Mouse (Mus musculus): ENCODE results near the gene Thada.

Thada gene

DNA sequence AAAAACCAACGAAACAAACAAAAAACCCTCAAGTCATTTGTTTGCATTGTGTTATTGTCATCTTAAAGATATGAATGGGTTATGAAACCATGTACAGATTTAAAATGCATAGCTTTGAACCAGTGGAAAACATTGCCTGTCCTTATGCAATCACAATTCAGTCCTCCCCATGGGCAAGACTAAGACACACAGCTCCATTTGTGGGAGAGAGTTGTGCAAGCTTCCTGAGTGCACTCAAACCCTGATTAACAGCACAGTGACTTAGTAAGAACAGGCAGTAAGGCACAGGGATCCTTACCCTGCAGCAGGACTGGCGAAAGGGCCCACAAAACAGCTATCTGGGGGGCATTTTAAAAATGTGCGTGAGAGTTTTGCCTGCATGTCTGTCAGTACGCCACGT is 11.2 kb upstream of the Thada start:
- DNase-seq (ENCODE audit: low spot score) = no peak

DNA sequence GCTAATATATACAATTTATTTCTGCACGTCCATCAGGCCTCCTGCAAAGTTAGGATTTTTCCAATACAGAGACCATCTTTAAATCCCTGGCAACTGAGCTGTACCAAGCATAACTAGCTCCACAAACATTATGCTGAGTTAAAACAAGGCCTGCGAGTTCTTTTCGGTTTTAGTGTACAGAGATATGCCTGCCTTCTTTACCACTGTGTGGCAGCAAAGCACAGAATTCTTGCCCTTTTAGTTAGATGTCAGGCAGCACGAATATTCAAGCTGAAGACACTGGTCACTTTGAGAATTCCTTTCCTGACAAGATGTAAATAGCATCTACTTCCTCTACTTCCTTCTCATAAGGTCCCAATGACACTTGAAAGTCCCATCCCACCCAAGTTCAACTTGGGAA is 8.3 kb upstream of the Thada start:
- peak; percentile 24 for DNase-seq (ENCODE audit: low spot score)

DNA sequence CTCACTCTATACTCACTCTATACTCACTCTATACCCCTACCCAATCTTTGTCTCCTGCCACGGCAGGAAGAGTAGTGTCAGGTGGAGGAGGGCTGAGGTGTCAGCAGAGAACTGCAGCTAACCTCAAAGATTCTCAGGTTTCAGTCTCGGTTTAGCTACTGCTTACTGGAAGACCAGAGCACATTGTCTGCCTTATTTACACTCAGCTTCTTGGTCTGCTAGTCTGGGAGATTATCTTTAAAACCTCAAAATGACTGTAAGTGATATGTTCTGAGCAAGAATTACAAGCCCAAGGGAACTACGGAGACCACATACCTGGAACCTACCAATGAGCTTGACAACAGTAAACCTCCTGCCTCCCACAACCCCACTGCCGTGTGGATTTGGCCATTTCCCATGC is 31.0 kb downstream of the Thada start:
- DNase-seq (ENCODE audit: low spot score) = no peak

DNA sequence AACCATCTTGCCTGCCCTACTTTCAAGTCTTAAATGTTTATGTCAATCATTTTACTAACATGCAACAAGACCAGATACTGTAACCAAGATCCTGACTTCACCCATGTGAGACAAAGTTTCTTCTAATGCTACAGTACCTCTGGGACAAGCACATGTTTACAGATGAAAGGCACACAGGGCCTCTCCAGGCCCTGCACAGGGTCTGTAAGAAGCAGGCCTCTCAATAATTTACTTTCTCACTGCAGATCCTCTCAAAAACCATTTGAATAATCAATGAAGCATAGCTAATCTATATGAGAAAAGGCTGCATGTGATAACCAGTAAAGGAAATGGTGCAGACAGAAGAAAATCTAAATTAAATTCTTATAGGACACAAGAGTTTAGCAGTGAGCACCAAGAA is 31.8 kb downstream of the Thada start:
- no peak for DNase-seq (ENCODE audit: low spot score)

DNA sequence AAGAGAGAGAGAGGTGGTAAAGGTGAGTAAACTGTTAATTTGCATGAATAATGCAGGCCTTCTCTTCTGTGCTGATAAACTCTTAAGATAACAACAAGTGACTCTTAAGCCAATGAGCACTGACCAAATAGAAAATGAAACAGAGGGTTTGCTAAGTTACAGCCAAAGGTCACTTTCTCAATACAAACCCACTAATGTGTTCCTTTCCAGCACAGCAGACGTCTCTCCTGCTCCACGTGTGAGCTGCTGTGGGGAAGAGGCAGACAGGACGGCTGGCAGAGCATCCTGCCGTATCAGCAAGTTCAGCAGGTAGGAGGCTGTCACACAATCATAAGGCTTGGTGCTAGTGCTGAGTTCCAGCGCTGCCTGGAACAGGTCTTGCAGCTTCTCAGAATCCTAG is 34.0 kb downstream of the Thada start:
- DNase-seq (ENCODE audit: low spot score) = no peak

DNA sequence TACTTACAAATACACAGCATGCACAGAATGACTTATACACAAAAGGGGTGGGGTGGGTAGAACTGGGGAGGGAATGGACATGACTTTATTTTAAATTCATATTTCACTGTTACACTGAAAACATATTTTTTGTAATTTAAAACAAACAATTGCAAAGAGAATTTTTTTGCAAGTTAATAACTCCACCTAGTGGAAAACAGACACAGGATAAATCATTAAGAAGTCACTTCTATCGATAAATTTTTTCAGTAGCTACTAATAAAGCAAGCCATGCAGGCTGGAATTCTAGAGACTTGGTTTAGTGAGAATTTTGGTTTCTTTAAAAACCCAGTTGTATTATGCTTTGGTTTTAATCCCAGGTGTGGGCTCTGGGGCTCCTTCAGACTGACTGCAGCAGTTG is 41.7 kb downstream of the Thada start:
- DNase-seq (ENCODE audit: low spot score) = no peak

DNA sequence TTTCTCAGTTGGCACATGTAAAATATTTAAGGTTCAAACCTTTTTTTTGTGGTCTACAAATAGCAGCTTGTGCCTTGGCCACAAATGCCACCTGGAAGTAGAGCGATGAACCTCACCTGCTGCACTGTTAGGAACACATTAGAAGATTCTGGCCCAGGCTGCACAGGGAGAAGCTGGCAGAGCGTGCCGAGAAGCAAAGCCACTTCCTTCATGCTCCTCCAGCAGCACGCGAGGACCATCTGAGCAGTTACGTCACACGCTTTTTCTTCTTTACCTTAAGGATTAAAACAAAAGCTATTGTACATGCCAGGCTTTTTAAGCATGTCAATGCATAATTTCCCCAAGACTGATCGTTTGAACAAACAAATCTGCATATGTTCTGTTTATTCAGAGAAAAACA is 43.1 kb downstream of the Thada start:
- DNase-seq (ENCODE audit: low spot score) = no peak

DNA sequence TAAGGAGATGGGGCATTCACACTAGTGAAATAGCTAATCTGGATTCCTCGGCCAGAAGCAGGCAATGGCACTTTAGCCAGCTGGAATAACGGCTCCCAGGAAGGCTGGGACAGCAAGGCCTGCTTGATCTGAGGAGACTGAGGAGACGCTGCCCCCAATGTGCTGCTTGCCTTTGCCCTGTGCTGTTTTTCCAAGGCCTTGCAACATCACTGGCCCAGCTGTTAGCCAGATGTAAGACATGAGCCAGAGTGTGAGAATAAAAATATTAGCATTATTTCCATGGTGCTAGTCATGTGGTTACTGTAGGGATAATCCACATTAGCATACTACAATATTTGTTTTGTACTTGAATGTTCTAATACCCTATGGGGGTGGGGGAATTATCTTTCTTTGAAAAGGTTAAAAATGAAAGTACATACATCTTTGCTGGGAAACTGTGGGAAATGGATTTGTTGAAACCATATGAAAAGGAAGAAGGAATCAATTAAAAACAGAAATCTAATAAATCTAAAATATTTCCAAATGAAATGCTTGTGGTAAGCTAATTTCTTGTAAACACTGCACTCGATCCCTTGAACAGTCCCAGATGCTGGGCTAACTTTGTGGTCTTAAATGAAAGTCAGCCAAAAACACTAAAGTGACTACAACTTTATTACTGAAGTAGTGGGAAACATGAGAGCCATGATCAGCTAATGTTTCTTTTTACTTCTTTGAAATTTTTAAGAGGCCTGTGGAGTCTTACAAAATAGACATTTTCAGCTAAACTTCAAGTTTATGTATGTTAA is 43.8 kb downstream of the Thada start:
- DNase-seq (ENCODE audit: low spot score) = no peak

DNA sequence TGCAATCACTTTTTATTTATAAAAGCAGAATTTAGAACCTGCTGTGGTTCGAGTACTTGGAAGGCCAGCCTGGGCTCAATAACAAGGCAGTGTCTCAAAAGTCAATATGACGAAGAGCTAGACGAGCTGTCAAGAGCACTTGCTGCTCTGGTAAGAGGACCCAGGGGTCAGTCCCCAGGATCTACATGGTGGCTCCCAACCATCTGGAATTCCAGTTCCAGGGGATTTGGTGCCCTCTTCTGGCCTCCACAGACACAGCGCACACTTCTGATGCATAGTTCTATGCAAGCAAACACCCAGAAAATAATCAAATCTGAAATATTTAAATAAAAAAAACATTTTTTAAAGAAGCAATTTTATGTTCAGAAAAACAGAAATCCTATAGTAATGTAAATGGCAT is 45.0 kb downstream of the Thada start:
- no peak for DNase-seq (ENCODE audit: low spot score)

DNA sequence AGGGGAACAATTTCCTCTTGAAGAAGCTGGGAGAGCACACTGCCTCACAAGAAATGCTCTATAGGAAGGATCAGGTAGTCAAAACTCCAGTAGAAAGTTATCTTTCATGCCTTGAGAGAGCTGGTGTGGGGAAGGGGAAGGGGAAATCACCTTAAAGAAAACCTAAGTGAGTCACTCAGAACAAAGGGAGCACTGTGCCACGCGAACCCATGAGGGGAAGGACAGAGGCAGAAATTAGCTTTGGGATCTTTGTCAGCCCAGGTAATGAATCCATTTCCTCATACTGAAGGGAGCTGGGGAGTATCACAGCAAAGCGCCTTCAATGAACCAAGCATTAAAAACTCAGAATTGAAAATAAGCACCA is 45.7 kb downstream of the Thada start:
- no peak for DNase-seq (ENCODE audit: low spot score)

DNA sequence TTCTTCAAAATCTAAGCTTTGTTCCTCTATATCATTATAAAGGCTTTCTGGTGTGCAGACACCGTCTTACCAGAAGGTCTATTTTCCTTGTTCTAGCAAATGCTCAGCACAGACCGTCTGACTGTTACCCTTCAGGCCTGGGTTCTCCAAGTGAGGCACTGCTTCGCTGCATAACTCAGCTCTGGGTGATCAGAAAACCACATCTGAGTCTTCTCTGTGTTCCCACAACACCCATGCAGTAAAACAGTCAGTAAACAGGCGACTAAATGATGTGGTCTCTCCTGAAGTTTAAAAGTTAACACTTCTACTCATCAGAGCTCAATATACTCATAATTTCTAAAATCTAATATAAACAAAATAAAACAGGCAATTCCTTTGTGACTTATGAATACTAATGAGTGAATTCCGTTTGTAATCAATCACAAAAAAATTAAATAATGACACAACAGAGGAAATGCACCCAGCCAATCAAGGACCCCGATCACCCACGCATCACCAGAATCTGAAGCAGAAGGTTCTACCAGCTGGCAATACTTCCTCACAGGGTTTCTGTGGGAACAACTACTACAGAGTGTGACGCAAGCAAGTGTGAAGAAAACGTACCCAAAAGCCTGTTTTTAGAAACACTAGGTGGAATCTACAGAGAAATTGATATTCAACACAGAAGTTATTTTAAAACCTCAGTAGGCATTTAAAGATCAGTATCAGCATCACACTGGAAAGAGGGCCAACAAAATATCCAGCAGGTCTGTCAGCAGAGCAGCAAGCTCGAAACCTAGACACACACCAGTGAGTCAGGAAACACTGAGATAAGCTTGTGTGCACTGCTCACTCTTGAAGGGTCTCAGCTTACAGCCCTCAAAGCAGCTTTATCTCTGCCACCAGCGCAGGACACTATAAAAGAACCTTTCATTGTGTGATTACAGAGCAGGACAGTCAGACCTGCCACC is 46.4 kb downstream of the Thada start:
- DNase-seq (ENCODE audit: low spot score) = peak; percentile 81

DNA sequence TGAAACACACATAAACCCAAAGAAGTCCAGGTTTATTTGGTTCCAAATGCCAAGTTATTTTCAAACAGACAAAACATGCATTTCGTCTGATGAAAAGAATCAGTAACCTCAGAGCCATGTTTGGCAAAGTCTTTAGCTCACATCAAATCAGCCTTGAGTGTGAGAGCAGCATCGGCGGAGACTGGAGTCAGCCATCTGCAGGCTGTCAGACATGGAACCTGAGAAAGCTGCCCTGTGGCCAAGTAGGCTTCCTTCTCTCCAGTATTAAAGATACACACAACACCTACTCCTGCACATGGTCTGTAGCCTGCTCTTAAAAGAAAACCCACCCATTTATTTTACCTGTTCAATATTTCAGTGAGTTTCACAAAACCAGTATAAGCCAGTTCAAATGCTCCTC is 50.1 kb downstream of the Thada start:
- DNase-seq (ENCODE audit: low spot score) = no peak

DNA sequence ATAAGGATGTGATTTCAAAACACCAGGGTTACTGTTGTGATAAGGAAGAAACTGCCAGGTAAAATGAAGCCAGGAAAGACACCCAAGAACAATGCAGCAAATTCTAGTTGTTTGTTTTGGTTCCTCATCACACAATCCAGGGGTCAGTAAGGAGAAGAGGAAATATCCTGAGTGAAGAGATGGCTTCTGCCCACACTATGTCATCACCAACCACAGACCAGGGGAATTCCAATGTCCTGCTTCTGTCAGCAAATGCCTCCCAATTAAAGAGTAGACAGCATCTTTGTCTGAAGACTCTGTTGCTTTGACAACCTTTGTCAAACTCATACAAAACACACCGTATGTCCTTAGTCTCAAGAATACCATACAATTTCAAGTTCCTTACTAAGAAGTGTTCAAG is 57.3 kb downstream of the Thada start:
- DNase-seq (ENCODE audit: low spot score) = no peak

DNA sequence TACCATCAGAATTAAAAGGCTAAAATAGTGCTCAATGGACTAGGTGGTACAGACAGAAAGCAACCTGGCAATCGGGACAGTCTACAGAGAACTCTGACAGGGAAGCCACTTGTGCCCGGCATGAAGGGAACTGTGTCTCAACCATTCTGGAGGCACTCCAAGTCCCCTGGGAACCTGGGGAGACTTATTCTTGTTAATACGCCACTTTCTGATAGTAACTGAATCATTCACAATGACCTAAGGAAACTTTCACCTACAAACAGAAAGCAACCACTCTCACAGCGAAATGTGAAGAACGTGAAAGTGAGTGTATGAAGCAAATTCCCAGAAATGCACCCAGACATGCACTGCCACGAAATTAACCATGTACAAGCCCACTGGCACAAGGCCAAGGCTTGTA is 60.4 kb downstream of the Thada start:
- no peak for DNase-seq (ENCODE audit: low spot score)

DNA sequence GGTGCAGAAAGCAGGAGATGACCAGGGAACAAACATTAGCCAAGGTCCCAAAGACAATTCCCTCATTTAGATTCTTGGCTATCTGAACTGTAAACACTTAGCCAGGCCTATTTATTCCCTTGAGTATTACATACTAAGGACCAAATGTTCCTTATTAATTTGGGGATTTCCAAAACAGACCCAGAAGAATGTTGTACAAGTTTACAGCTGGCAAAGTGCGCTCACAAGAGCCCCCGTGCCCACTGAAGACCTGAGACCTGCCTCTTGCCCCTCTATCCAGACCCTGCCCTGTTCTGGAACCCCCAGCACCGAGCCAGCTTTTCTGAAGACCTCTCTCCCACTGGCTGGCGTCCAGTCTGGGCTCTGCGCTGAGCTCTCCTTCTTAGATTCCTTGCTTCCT is 64.2 kb downstream of the Thada start:
- DNase-seq (ENCODE audit: low spot score) = no peak

DNA sequence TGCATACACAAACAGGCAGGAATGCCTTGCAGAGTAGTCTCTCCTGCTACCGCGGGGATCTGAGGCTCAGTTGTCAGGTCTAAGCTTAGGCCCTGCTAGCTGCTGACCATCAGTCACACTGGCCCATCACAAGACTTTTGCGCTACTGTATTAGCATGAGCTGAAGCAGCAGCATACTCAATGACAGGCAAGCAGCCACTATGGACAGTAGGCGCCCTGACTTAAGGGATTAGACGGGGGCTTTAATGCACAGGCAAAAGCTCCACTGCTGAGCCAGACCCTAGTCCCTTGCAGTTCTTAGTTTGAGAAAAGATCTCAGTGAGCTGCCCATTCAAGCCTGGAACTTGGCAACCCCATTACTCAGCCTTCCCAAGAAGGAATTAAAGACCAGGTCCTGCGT is 66.6 kb downstream of the Thada start:
- DNase-seq (ENCODE audit: low spot score) = no peak

DNA sequence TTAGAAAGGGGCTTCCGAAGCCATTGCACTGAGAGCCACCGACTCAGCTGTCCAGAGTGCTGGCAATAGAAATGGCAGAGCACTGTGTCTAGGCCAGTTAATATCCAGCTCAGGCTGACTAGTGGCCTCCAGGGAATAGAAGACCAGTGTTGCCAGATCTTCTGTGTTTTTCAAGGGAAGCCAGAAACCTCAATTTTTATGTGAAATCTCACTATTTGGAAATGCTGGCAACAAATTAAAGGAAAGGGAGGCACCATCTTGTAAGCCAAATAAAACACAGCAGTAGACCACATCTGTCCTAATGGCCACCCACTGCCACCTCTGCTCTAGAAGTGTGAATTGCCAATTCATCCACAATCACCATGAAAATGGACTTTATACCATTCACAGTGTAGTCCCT is 76.0 kb downstream of the Thada start:
- no peak for DNase-seq (ENCODE audit: low spot score)

DNA sequence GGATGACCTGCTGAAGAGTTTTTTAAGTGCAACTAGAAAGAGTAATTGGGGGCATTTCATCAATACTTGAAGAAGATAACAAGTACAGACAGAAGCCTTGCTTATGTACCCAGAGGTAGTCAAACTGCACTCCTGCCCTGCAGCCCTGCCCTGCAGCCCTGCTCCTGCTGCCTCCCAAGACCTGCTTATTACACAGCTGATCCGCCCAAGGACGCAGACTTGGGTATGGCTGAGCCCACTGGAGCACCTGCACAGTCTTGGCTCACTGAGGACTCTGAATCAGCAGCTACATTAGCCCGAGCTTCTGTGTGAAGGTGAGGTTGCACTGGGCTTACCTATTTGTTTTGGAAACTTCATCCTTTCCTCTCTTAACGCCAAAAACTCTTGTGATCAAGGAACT is 79.8 kb downstream of the Thada start:
- DNase-seq (ENCODE audit: low spot score) = no peak

DNA sequence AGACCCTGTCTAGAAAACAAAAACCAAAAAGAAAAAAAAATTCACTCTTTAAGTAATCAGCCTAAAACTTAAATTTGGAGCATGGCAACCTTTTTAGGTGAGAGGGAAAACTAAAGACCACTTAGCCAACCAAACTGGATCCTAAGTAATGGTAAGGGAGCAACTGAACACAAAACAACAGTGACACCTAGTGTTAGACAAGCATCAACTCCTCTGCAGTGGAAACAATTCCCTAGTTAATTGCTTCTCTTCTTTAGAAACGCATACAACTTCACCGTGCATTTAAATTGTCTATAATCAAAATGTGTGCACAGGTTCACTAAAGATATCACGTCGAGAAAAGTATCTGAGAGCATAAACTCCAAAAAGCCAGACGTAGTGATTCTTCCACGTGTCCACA is 80.3 kb downstream of the Thada start:
- DNase-seq (ENCODE audit: low spot score) = no peak

DNA sequence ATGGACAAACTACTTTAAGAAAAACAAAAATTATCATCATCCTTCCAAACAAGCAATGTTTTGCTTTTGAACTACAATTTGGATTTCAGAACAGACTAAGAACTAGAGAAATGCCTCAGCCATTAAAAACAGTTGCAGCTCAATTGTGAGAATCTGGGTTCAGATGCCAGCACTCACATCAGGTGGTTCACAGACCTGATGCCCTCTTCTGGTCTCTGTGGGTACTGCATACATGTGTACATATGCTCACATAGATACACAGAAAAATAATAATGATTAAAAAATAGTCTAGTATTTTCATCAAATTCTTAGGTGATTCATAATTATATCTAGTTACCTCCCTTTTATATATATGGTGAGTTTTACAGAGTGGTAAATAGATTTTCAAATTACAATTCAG is 81.3 kb downstream of the Thada start:
- DNase-seq (ENCODE audit: low spot score) = no peak

DNA sequence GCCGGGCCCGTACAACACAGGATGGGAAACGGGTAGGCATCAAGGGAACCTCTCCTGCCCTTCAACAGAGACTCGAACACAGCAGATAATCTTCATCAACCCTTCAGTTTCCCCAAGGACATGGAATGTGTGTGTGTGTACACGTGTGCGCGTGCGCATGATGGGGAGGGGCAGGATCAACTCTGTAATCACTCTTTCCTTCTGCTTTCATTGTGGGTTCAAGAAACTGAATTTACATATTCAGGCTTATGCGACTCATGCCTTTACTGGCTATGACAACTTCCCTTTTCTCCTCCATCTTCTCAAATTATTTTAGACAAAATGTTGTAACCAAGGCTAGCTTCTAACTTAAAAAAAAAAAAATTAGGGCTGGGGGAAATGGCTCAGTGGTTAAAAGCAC is 85.7 kb downstream of the Thada start:
- DNase-seq (ENCODE audit: low spot score) = no peak

DNA sequence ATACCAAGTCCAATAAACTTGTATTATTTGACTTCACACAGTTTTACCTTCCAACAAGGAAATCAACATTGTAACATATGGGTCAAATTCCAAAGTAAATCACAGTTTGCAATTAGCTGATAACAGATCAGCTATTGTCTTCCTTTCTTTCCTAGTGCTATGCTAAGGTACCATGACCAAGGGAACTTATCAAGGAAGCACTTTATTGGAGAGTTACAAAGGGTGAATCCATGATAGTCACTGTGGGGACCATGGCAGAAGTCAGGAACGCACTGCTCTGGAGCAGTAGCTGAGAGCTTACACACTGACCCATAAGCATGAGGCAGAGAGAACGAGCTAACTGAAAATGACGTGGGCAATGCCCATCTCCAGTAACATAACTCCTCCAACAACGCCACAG is 89.1 kb downstream of the Thada start:
- DNase-seq (ENCODE audit: low spot score) = no peak

DNA sequence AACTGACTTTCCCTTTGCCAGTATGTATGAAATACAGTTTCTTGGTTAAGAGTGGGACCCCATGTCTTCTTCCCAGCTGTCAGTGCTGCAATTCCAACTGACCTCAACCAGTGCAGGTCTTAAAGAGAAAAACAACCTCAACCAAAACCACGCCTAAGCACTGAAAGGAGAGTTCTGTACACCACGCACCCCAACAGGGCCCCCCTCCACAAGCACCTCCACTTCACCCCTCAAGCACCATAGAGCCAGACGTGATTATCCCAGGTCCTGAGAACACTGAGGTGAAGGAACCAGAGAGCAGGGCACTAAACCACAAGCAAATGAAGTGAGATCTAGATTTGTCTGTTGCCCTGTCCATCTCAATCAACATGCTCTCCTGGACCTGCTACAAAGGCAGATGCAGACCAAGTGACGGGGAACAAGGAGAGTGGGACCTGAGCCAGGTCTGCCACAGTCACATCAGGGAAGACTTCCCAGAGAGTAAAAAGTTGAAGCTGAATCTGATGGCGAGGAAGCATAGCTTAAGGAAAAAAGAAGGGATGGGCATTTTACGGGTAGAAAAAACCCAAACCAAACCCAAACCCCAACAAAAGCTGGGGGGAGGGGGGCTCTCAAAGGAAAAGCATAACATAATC is 93.5 kb downstream of the Thada start:
- DNase-seq (ENCODE audit: low spot score) = no peak
